Mouse (Mus musculus) cerebellum, adult 9-10 months (tissue): ENCODE data around the gene Acrv1.
"Not testable (repeated sequence)": the region's sequence is repeated elsewhere in the genome, so short reads cannot be mapped to it uniquely, and the experiment has no call there.

ENCODE experiments used
- DNase-seq: peaks from one replicate; pipeline ENCODE4 v3.0.0; 2022

The Acrv1 gene

GRCm38 (mm10) chr9:36692920-36693319, at the start of gene Acrv1:
Acrv1 (plus strand) TSS chr9:36693220.
- DNase-seq, result no peak

GRCm38 (mm10) chr9:36643276-36643675, 49.7 kb upstream of the Acrv1 start, which contains the start of gene A630095E13Rik:
A630095E13Rik (minus strand) TSS chr9:36643376.
- DNase-seq, result not testable (repeated sequence)

- DNase-seq, result no peak
These were observed 11.6 kb upstream of the Acrv1 start for GRCm38 (mm10) chr9:36681424-36681823.

GRCm38 (mm10) chr9:36687329-36687728, 5.7 kb upstream of the Acrv1 start:
- DNase-seq, result no peak

GRCm38 (mm10) chr9:36694276-36694675, 1.3 kb downstream of the Acrv1 start:
- no peak for DNase-seq

GRCm38 (mm10) chr9:36705923-36706322, 12.9 kb downstream of the Acrv1 start:
- DNase-seq, result no peak

- DNase-seq, result no peak
These were observed 14.3 kb downstream of the Acrv1 start for GRCm38 (mm10) chr9:36707304-36707703.

- no peak for DNase-seq
These were observed 23.6 kb downstream of the Acrv1 start for GRCm38 (mm10) chr9:36716624-36717023.

- peak; percentile 92 for DNase-seq
These were observed 33.4 kb downstream of the Acrv1 start for GRCm38 (mm10) chr9:36726131-36727033.

- DNase-seq, result peak; percentile 15
These were observed 34.2 kb downstream of the Acrv1 start, which contains the start of gene Chek1 for GRCm38 (mm10) chr9:36727034-36727755. Chek1 (minus strand) TSS chr9:36727065.
